Mouse (Mus musculus) liver, embryonic 14.5 days (tissue): ENCODE results near the gene Dlat. TPM values are rescaled to one million over a fixed set of nuclear protein-coding genes. Genes with fewer than 3 reads are reported as not detected.

Experiments
- ATAC-seq: fragments of 200-750 bp; cut with Nextera tagmentation; 2 replicates; pipeline ENCODE4 v1.8.0; 2017; ENCODE audit warnings: moderate number of reproducible peaks, mild to moderate bottlenecking, moderate library complexity; ENCODE audit not compliant: insufficient read depth
- DNase-seq, 3 experiments: peaks; one replicate each; pipeline ENCODE4 v3.0.0-alpha.2; 2012 to 2013; ENCODE audit warnings: low read depth in 3 of 3, low spot score in 3 of 3
- H3K27ac ChIP-seq: fragments of 300-500 bp; sonication (generic); 2 replicates; pipeline ENCODE4 v1.5.1; 2014; ENCODE audit warnings: moderate library complexity, mild to moderate bottlenecking, control low read depth, inconsistent platforms
- H3K27me3 ChIP-seq: fragments of 300-500 bp; sonication (generic); 2 replicates; pipeline ENCODE4 v1.6.1; 2014; ENCODE audit warnings: mild to moderate bottlenecking, low read length, moderate library complexity; ENCODE audit not compliant: control insufficient read depth, insufficient read depth
- H3K36me3 ChIP-seq: fragments of 300-500 bp; sonication (generic); replicated peaks from 2 replicates; pipeline ENCODE4 v1.6.1; 2014; ENCODE audit warnings: low read depth; ENCODE audit not compliant: control insufficient read depth, insufficient read depth
- H3K4me1 ChIP-seq, 2 experiments: fragments of 200-500 bp in 1 of 2; fragments of 300-500 bp in 1 of 2; sonication (generic) in 1 of 2; replicated peaks; 2 replicates each; pipeline ENCODE4 v1.6.1; 2012 to 2014; ENCODE audit warnings: antibody characterized with exemption in 1 of 2, inconsistent platforms in 1 of 2, low read length in 1 of 2; ENCODE audit not compliant: control insufficient read depth in 2 of 2, insufficient read depth in 2 of 2
- H3K4me2 ChIP-seq: fragments of 300-500 bp; sonication (generic); 2 replicates; pipeline ENCODE4 v1.6.1; 2014; ENCODE audit warnings: low read depth, mild to moderate bottlenecking, control low read depth, moderate library complexity
- H3K4me3 ChIP-seq, 2 experiments: fragments of 200-500 bp in 1 of 2; fragments of 300-500 bp in 1 of 2; sonication (generic) in 1 of 2; 2 replicates each; pipeline ENCODE4 v1.5.1; 2012 to 2014; ENCODE audit warnings: low read depth in 2 of 2, low read length in 2 of 2, mild to moderate bottlenecking in 2 of 2, control low read depth in 1 of 2, inconsistent platforms in 1 of 2, moderate library complexity in 1 of 2; ENCODE audit not compliant: insufficient read depth in 1 of 2
- H3K9ac ChIP-seq: fragments of 300-500 bp; sonication (generic); replicated peaks from 2 replicates; pipeline ENCODE4 v1.6.1; 2014; ENCODE audit warnings: mild to moderate bottlenecking, control low read depth, moderate library complexity
- H3K9me3 ChIP-seq: fragments of 300-500 bp; sonication (generic); 2 replicates; pipeline ENCODE4 v1.6.1; 2016; ENCODE audit warnings: low read length, mixed read lengths; ENCODE audit not compliant: control insufficient read depth
- CTCF ChIP-seq: IDR thresholded peaks from 2 replicates; pipeline ENCODE4 v1.5.1; 2016; ENCODE audit warnings: antibody characterized with exemption, low read depth, control low read depth
- EP300 ChIP-seq: IDR thresholded peaks from 2 replicates; pipeline ENCODE4 v1.6.1; 2016; ENCODE audit warnings: antibody characterized with exemption, low read depth
- WGBS: fragments of 180-500 bp; shearing (Covaris S2); extraction: QIAGEN DNeasy Blood & Tissue Kit; methylation state at CpG from one replicate; pipeline ENCODE4 v1.1.7; 2014; ENCODE audit not compliant: insufficient replicate concordance; 5-methylcytosine and 5-hydroxymethylcytosine counted together
- polyA plus RNA-seq, 2 experiments: library from polyadenylated mRNA; depleted of rRNA in 1 of 2; stranded (reverse) in 1 of 2; unstranded in 1 of 2; fragments of >200 nt; fragmentation: Nextera tagmentation in 1 of 2; extraction: Ambion mirVana in 1 of 2; gene quantifications; 2 replicates each; pipeline versions ENCODE4 v1.2.1 to v1.2.3; 2012 to 2014

Dlat gene
- polyA plus RNA-seq, 2 experiments, result 14.4 to 32.0 TPM

- Histone ChIP-seq H3K9ac (no peak overlapping the region), H3K36me3 (no peaks in the 10 kb centered on the region), H3K4me2 (no peak overlapping the region), H3K27ac (no peak overlapping the region), H3K4me3 (no peak overlapping the region), H3K27me3 (no peaks in the 10 kb centered on the region), H3K4me1 (no peaks in the 10 kb centered on the region; a peak in 1 of 4 replicates), H3K9me3 (no peaks in the 10 kb centered on the region)
- ATAC-seq (no peak), DNase-seq (no peak)
- TF ChIP-seq EP300 (no peak), CTCF (no peak)
- 62% methylated on average over 6 of the region's 6 CpGs for WGBS
Observed at GRCm38 (mm10) chr9:50585145-50585818, 74.3 kb downstream of the Dlat start.

Other genes with a start within 250 kb of the Dlat start
- gene Plet1, start 165.3 kb downstream of the Dlat start, polyA plus RNA-seq (2012; rRNA removed), result 0.11 and 0.17 TPM in 2 replicates
- gene Plet1, start 165.3 kb downstream of the Dlat start, polyA plus RNA-seq (2014; fragmentation: Nextera tagmentation; extraction: Ambion mirVana), result 0.10 and 0.15 TPM in 2 replicates
- 16.0 and 23.7 TPM in 2 replicates for gene Pts, start 131.1 kb downstream of the Dlat start, polyA plus RNA-seq (2012; rRNA removed)
- gene Pts, start 131.1 kb downstream of the Dlat start, polyA plus RNA-seq (2014; fragmentation: Nextera tagmentation; extraction: Ambion mirVana), result 32.7 and 34.4 TPM in 2 replicates
- 3.0 and 4.9 TPM in 2 replicates for gene Il18, start 105.0 kb downstream of the Dlat start, polyA plus RNA-seq (2012; rRNA removed)
- gene Il18, start 105.0 kb downstream of the Dlat start, polyA plus RNA-seq (2014; fragmentation: Nextera tagmentation; extraction: Ambion mirVana), result 8.1 and 9.7 TPM in 2 replicates
- gene Bco2, start 104.6 kb downstream of the Dlat start, polyA plus RNA-seq (2012; rRNA removed), result 0.12 and 0.28 TPM in 2 replicates
- 0.33 and 0.58 TPM in 2 replicates for gene Bco2, start 104.6 kb downstream of the Dlat start, polyA plus RNA-seq (2014; fragmentation: Nextera tagmentation; extraction: Ambion mirVana)
- not detected in 2 replicates for gene Tex12, start 98.5 kb downstream of the Dlat start, polyA plus RNA-seq (2012; rRNA removed)
- not detected in 2 replicates for gene Tex12, start 98.5 kb downstream of the Dlat start, polyA plus RNA-seq (2014; fragmentation: Nextera tagmentation; extraction: Ambion mirVana)
- 167 and 179 TPM in 2 replicates for gene Sdhd, start 56.0 kb downstream of the Dlat start, polyA plus RNA-seq (2012; rRNA removed)
- gene Sdhd, start 56.0 kb downstream of the Dlat start, polyA plus RNA-seq (2014; fragmentation: Nextera tagmentation; extraction: Ambion mirVana), result 322 and 337 TPM in 2 replicates
- 111 and 153 TPM in 2 replicates for gene Timm8b, start 55.9 kb downstream of the Dlat start, polyA plus RNA-seq (2012; rRNA removed)
- gene Timm8b, start 55.9 kb downstream of the Dlat start, polyA plus RNA-seq (2014; fragmentation: Nextera tagmentation; extraction: Ambion mirVana), result 248 and 263 TPM in 2 replicates
- 0.18 and 0.78 TPM in 2 replicates for gene Pih1d2, start 42.5 kb downstream of the Dlat start, polyA plus RNA-seq (2012; rRNA removed)
- 0.56 and 1.4 TPM in 2 replicates for gene Pih1d2, start 42.5 kb downstream of the Dlat start, polyA plus RNA-seq (2014; fragmentation: Nextera tagmentation; extraction: Ambion mirVana)
- 2.9 and 4.7 TPM in 2 replicates for gene Nkapd1, start 42.3 kb downstream of the Dlat start, polyA plus RNA-seq (2012; rRNA removed)
- gene Nkapd1, start 42.3 kb downstream of the Dlat start, polyA plus RNA-seq (2014; fragmentation: Nextera tagmentation; extraction: Ambion mirVana), result 7.0 and 7.3 TPM in 2 replicates
- 0.56 and 0.57 TPM in 2 replicates for gene Dixdc1, start 79.7 kb upstream of the Dlat start, polyA plus RNA-seq (2012; rRNA removed)
- 0.84 and 1.2 TPM in 2 replicates for gene Dixdc1, start 79.7 kb upstream of the Dlat start, polyA plus RNA-seq (2014; fragmentation: Nextera tagmentation; extraction: Ambion mirVana)
- gene 2310030G06Rik, start 86.8 kb upstream of the Dlat start, polyA plus RNA-seq (2012; rRNA removed), result 1.8 and 2.2 TPM in 2 replicates
- 2.1 and 2.3 TPM in 2 replicates for gene 2310030G06Rik, start 86.8 kb upstream of the Dlat start, polyA plus RNA-seq (2014; fragmentation: Nextera tagmentation; extraction: Ambion mirVana)
- 1.7 and 2.7 TPM in 2 replicates for gene Cryab, start 91.5 kb upstream of the Dlat start, polyA plus RNA-seq (2012; rRNA removed)
- gene Cryab, start 91.5 kb upstream of the Dlat start, polyA plus RNA-seq (2014; fragmentation: Nextera tagmentation; extraction: Ambion mirVana), result 4.5 and 4.7 TPM in 2 replicates
- gene Hspb2, start 92.6 kb upstream of the Dlat start, polyA plus RNA-seq (2012; rRNA removed), result 0.20 and 0.35 TPM in 2 replicates
- not detected in 2 replicates for gene Hspb2, start 92.6 kb upstream of the Dlat start, polyA plus RNA-seq (2014; fragmentation: Nextera tagmentation; extraction: Ambion mirVana)
- 4.0 and 5.2 TPM in 2 replicates for gene Fdxacb1, start 108.5 kb upstream of the Dlat start, polyA plus RNA-seq (2012; rRNA removed)
- 9.4 and 12.8 TPM in 2 replicates for gene Fdxacb1, start 108.5 kb upstream of the Dlat start, polyA plus RNA-seq (2014; fragmentation: Nextera tagmentation; extraction: Ambion mirVana)
- 10.1 and 10.8 TPM in 2 replicates for gene Alg9, start 115.2 kb upstream of the Dlat start, polyA plus RNA-seq (2012; rRNA removed)
- 12.7 and 13.5 TPM in 2 replicates for gene Alg9, start 115.2 kb upstream of the Dlat start, polyA plus RNA-seq (2014; fragmentation: Nextera tagmentation; extraction: Ambion mirVana)
- 11.4 and 11.5 TPM in 2 replicates for gene 1110032A03Rik, start 115.7 kb upstream of the Dlat start, polyA plus RNA-seq (2012; rRNA removed)
- gene 1110032A03Rik, start 115.7 kb upstream of the Dlat start, polyA plus RNA-seq (2014; fragmentation: Nextera tagmentation; extraction: Ambion mirVana), result 15.8 and 16.9 TPM in 2 replicates
- 20.9 and 27.7 TPM in 2 replicates for gene Ppp2r1b, start 185.5 kb upstream of the Dlat start, polyA plus RNA-seq (2012; rRNA removed)
- 69.1 and 75.0 TPM in 2 replicates for gene Ppp2r1b, start 185.5 kb upstream of the Dlat start, polyA plus RNA-seq (2014; fragmentation: Nextera tagmentation; extraction: Ambion mirVana)